Mouse (Mus musculus) WW6 (cell line): Measurements from ENCODE around the gene Cdc7.

Experiments
- DNase-seq: peaks from one replicate; pipeline ENCODE4 v3.0.0-alpha.2; 2013; ENCODE audit warnings: low read depth, low spot score

Cdc7 gene

DNA sequence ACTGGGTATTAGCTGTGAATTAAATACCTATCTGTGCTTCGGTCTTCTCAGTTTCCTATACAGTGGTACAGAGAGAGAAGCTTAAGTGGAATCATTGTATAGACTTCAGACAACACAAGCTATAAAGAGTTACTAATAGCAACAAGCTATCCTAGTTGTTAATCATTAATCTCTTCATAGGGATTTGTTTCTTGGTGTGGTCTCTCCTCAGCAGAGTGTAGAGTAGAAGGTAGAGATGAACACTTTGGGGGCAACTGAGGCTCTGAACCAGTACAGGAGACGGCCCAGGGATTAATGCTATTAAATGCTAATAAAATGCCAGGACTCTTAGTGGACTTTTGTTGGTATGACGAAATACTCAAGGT is 57.9 kb downstream of the Cdc7 start:
- DNase-seq: no peak

DNA sequence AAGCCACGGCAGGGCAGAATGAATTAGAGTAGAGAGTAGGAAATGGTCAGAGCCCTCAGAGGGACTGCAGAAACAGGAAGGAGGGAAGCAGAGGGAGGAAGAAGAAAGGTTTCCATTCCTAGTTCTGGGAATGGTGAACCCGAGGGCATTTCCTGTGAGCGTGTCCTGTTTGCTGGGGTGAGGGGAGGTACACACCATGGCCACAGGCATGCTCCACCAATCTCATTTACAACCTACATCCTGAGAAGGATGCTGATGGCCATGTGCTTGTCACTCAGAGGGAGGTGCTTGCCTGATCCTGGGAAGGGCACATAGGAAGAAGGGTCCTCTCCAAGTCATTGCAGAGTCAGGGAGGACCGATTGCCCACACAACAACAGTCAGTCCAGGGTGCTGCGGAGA is 59.8 kb downstream of the Cdc7 start:
- DNase-seq: no peak

DNA sequence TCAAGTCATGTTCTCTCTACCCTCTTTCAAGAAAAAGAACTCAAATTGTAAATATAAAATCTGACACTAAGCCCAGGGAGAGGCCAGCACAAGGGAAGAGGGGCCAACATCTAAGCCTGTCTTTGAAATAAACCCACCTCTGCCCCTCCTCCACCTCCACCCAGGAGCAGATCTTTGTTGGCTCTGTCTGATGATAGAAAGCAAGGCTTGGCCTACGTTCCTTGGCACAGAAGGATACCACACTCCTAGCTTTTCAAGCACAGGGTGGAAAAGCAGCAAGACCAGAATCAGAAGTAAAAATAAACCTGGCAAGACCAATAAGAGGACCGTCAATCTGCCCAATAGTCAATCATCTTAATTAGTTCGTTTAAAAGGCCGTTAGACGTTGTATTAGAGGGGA is 61.2 kb downstream of the Cdc7 start:
- DNase-seq: no peak

DNA sequence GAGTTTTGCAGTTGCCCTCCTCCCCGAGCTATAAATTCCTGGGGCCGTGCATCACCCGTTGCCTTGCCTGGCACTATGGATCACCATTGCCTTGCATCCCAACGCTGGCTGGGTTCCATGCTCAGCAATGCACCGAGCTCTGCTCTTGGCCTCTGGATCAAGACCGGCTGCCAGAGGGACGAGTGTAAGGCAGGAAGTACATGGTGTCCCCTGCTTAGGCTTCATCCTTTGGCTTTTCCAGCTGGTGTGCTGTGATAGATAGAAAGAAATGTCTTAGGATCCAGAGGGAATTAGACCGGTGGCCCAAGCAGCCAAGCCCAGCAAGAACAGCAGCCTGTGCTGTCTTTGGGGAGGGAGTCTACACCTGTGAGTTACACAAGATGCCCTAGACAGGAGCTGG is 61.7 kb downstream of the Cdc7 start:
- no peak for DNase-seq

DNA sequence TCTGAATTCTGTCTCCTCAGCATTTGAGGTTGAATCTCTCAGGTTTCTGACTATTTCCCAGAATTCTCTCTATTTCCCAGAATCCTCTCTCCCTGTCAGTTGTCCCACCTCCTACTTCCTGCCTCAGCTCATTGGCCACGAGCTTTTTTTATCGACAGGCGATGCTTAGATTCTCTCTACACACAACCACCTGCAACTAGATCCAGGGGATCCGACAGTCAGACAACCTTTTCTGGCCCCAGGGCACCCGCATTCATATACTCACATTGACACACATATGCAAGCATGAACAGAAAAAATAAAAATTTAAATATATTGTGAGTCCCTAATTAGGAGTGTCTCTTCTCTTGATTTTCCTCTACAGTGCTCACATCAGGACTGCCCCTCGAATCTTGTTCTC is 63.5 kb downstream of the Cdc7 start:
- DNase-seq: no peak

DNA sequence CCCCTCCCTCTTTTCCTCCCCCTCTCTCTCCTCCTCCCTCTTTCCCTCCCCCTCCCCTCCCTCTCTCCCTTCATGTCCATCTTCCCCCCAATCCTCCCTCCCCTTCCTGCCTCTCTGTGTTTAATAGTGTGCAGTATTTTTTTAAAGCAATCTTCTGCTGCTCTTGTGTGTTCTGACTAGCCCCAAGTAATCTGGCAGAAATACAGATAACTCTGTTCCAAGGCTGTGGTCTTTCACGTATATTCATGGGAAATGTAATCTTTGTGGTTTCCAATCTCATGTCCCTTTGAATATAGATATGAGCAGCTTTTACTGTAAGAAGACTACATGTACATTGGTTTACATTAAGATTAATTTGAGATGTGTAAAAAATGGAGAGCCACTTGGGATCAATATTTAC is 64.4 kb downstream of the Cdc7 start:
- no peak for DNase-seq

DNA sequence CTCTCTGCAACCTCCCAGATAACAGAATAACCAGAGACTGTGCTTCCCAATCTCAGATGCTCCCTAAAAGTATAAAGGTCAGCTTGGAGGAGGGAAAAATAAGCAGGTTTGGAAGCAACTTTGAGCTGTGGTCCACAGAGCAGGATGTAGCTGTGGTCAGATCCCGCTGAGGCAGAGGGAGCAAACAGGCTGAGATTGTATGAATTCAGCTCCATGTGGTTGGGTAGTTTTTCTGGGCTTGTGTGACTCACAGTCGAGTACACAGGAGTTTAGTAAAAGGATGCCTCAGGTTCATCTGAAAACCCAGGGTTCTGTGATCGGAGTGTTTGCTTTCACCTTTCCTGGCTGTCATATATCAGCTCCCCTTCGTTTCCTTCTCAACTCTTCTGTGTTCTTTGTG is 65.7 kb downstream of the Cdc7 start:
- no peak for DNase-seq

DNA sequence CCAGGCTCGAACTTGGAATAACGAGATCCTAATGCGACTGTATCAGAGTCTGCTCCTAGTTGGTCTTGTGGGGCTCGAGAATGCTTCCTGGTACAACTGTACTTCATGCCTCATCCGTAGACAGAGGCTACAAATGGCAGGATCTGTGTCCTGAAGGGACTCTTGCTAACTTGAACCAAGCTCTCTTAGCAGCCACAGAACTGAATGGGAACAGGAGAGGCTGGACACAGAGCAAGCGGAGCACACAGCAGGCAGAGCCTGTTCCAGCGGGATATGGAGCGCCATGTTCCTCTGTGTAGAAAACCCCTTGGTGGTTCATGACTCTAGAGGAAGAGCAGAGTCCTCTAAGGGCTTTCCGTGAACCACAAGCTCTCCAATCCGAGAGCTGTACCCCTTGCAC is 66.7 kb downstream of the Cdc7 start:
- DNase-seq: no peak
